Mouse (Mus musculus) effector memory CD4-positive, alpha-beta T cell, adult 7 months (primary cell): ENCODE data around the gene Crebbp. TPM values are rescaled to one million over a fixed set of nuclear protein-coding genes. Genes with fewer than 3 reads are reported as not detected.

ENCODE experiments used
- polyA plus RNA-seq: library from polyadenylated mRNA; unstranded; fragments of 100-300 nt; shearing (Covaris generic); gene quantifications from one replicate; pipeline ENCODE4 v1.2.1, GENCODE M21; 2017

The Crebbp gene
- polyA plus RNA-seq = 21.3 TPM

DNA sequence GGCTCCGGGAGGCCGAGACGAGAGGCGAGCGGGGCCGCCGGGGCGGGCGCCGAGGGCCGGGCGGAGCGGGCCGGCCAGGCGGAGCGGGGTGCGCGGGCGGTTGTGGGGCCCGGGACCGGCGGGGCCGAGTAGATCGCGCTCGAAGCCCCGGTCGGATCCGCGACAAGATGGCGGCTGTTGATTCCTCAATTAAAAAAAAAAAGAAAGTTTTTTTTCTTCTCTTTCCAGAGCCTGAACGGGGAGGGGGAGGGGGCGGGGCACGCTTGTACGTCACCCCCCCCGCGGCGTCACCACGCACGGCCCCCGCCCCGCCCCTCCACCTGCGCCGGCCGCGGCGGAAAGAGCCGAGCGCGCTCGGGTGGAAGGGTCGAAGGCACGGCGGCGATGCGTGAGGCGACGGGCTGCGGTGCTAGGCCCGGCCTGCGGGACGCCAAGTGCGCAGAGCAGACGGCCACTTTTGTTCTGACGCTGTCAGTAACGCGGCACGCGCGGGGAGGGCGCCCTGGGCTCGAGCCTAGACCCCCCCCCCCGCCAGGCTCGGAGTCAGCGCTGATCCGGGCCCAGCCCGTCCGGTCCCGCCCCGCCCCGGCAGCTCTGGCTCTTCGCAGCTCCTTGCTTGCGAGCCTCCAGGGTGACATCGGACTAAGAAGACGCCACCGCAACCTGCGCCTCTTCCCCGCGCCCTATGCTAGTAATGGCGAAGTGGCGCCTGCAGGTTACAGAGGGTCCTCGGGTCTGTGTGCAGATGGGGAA lies at the start of gene Crebbp:
Gene Crebbp (minus strand): TSS at position 199 of the 753 bp plus-strand sequence.

DNA sequence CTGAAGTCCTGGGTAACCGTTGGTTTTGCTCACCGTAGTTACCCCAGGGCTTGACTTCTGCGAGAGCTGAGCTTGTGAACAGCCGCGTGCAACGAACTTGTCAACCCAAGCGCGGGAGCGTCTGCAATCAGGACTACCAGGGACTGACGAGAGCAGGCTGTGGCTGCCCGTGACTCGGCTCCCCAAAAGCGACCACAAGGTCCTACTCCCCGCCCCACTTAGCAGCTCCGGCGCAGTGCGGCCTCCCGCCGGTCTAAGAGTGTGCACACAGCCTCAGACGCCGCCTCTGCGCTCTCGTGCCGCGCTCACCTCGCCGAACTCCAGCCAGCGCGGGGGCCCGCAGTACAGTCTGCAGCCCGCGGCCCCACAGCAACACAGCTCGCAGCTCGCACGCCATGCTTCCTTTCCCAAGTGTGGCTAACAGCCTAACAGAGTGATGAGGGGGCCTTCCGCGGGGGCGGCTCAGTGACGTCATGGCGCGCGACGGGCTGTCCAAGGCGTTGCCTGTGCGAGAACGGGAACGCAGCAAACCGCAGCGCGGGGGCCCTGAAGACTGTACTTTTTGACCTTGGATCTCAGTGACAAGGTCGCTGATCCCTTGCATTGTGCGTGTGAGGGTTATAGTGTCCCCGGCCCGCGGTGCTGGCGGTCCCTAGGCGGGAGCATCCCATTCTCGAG lies 136.3 kb downstream of the Crebbp start, which contains the start of gene Trap1:
Gene Trap1 (minus strand): TSS at position 444 of the 678 bp plus-strand sequence.

DNA sequence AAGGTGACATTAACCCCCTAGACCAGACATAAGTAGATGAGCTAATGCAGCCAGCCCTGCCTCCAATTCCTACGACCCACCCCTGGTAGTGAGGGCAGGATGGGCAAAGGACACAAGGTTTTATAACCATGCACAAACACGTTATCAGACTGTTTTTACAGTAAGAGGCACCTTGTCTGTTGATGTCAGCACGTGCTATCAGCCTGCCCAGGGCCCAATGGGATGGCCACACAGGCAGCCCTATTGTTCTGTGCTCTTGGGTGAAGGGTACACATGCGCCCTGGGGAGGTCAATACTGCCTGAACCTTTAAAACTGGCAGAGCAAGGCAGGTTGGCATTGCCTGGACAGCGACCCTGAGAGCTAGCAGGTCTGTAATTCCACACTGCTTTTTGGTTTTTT lies 177.0 kb downstream of the Crebbp start, which contains the start of gene Dnase1:
Gene Dnase1 (plus strand): TSS at position 136 of the 400 bp plus-strand sequence.

Other genes starting within 250 kb of the Crebbp start
- 35.6 TPM for gene Nlrc3, start 237.4 kb downstream of the Crebbp start, polyA plus RNA-seq
- gene Slx4, start 210.2 kb downstream of the Crebbp start, polyA plus RNA-seq = 21.7 TPM
- 5.1 TPM for gene Dnase1, start 177.1 kb downstream of the Crebbp start, polyA plus RNA-seq
- 60.4 TPM for gene Trap1, start 136.2 kb downstream of the Crebbp start, polyA plus RNA-seq
- 0.13 TPM for gene Adcy9, start 206.5 kb upstream of the Crebbp start, polyA plus RNA-seq